Mouse (Mus musculus) mammary gland, adult 2 months (tissue): ENCODE data around the gene Fbxo2. TPM values are rescaled to one million over a fixed set of nuclear protein-coding genes. Genes with fewer than 3 reads are reported as not detected.

Source experiments
- polyA plus RNA-seq: library from polyadenylated mRNA; depleted of rRNA; stranded (reverse); fragments of >200 nt; gene quantifications from 2 replicates; pipeline ENCODE4 v1.2.3, GENCODE M21; 2012; ENCODE audit warnings: low replicate concordance; rRNA removed

Fbxo2 gene
- polyA plus RNA-seq = 1.2 and 1.7 TPM in 2 replicates

GRCm38 (mm10) chr4:148160436-148161390 lies at the start of gene Fbxo2, which contains the start of gene Fbxo44:
Gene Fbxo2, plus strand, starts transcription at chr4:148160621.
Gene Fbxo44, minus strand, starts transcription at chr4:148160482.

GRCm38 (mm10) chr4:148130133-148130532 lies 30.3 kb upstream of the Fbxo2 start, which contains the start of gene Mad2l2:
Gene Mad2l2, plus strand, starts transcription at chr4:148130384.

GRCm38 (mm10) chr4:148130561-148131413 lies 29.6 kb upstream of the Fbxo2 start, which contains the start of gene Draxin:
Gene Draxin, minus strand, starts transcription at chr4:148130698.

GRCm38 (mm10) chr4:148151267-148152168 lies 8.9 kb upstream of the Fbxo2 start, which contains the start of gene Fbxo6:
Gene Fbxo6, minus strand, starts transcription at chr4:148152140.

Other genes starting within 250 kb of the Fbxo2 start
- gene Plod1, start 223.9 kb upstream of the Fbxo2 start, polyA plus RNA-seq = 60.1 and 68.0 TPM in 2 replicates
- gene 2510039O18Rik, start 219.7 kb upstream of the Fbxo2 start, polyA plus RNA-seq = 63.6 and 123 TPM in 2 replicates
- not detected in 2 replicates for gene Nppb, start 174.8 kb upstream of the Fbxo2 start, polyA plus RNA-seq
- gene Nppa, start 159.9 kb upstream of the Fbxo2 start, polyA plus RNA-seq = 0.19 TPM in 1 of 2 replicates, not detected in the other
- gene Clcn6, start 121.8 kb upstream of the Fbxo2 start, polyA plus RNA-seq = 13.0 and 18.4 TPM in 2 replicates
- gene Mthfr, start 121.5 kb upstream of the Fbxo2 start, polyA plus RNA-seq = 34.8 and 35.4 TPM in 2 replicates
- 36.2 and 43.3 TPM in 2 replicates for gene Agtrap, start 72.6 kb upstream of the Fbxo2 start, polyA plus RNA-seq
- gene Mad2l2, start 30.2 kb upstream of the Fbxo2 start, polyA plus RNA-seq = 38.2 and 46.3 TPM in 2 replicates
- 0.83 and 1.0 TPM in 2 replicates for gene Draxin, start 29.9 kb upstream of the Fbxo2 start, polyA plus RNA-seq
- gene Fbxo6, start 8.5 kb upstream of the Fbxo2 start, polyA plus RNA-seq = 77.4 and 85.2 TPM in 2 replicates
- gene Fbxo44, start 139 bp upstream of the Fbxo2 start, polyA plus RNA-seq = 12.3 and 15.3 TPM in 2 replicates
- gene Disp3, start 127.3 kb downstream of the Fbxo2 start, polyA plus RNA-seq = 0.16 and 0.27 TPM in 2 replicates